Mouse (Mus musculus) CD8-positive naive resting alpha-beta T cell, adult 2 months (primary cell): ENCODE measurements around the gene Cyp3a11.
"Not testable (repeated sequence)": the region's sequence is repeated elsewhere in the genome, so short reads cannot be mapped to it uniquely, and the experiment has no call there.

Experiments
- DNase-seq, 2 experiments: peaks; one replicate each; pipeline ENCODE4 v3.0.0; 2022; ENCODE audit warnings: low read depth in 2 of 2, low spot score in 2 of 2

The Cyp3a11 gene

DNA sequence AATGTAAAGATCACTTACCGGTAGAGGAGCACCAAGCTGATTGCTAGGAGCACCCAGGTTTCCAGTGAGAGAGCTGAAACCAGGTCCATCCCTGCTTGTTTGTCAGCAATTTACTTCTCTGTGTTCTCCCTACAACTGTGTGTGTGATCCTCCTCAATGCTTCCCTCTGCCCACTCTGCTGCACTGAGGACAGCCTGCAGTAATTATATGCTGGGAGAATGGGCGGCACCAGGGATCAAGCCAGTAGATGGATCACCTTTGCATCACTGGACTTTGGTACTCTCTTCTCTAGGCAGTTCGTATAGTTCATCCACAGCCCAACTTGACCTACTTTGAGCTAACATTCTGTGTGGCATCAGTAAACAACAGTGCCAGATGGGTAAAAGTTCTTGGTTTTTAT is at the start of gene Cyp3a11:
TSS of gene Cyp3a11 (minus strand) at position 277 of the 400 bp plus-strand sequence.
- DNase-seq: no peak

DNA sequence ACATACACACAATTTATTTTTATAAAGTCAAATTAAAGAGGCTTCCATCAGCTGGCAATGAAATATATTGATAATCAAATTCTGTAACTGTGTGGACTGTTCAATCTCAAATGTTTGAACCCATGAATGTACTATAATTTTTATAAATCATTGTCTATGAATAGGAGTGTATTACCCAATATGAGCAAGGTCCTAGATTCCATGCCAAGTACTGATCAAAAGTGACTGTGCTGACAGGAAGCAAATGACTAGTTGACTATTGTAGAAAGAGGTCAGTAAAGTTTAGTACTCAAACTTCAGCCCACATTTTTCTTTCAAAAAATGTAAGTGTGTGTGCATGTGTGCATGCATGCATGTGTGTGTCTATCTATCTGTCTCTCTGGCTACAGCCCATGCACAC is 33.1 kb upstream of the Cyp3a11 start:
- no peak for DNase-seq

DNA sequence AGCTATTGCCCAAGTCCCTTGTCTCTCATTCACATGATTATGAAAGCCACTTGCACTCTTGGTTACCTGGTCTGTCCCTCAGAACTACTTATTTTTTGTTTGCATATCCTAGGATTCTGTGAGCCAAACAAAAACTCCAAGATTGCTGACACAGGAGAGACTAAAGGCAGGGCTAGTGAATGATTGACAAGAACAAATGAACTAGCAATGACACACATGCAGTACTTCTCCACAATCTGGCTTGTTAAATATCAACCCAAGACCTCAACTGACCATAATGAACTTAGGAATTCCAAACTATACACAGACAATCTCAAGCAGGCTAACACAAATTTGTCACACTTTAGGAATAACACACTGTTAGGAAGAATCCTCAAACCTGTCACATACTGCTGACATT is 32.0 kb upstream of the Cyp3a11 start:
- no peak for DNase-seq

DNA sequence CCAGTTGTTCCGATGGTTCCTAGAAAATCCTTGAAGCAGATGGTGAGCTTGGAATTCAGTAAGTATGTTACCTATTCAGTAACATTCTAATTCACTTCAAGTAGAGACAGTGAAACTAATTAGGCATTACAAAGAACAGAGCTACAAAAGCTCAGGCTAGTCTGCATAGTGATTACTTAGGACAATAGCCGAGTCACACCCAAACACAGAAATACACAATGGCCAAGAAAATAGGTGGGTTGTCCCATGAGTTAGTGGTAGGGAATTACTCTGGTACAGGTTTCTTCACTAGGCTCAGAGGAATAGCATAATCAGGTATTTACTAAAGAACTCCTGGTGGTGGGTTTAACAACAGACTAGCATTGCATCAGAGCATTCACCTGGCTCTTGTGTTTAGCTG is 27.2 kb upstream of the Cyp3a11 start:
- DNase-seq: not testable (repeated sequence)

DNA sequence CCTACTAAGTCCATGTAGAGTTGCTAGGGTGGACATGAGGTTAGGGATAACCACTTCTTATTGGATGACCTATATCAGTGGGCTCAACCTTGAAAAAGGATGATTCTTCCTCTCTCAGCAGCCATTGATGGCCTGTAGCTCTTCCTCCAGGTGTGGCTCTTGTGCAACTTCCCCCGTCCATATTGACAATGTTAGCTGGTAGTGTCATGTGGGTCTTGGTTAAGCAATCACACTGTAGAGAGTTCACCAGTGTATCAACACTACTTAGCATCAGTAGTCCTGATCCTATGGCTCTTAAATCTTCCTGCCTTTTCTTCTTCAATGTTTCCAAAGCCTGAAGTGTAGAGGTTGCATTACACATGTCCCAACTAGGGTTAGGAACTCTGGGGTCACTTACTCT is 24.8 kb upstream of the Cyp3a11 start:
- no peak for DNase-seq

DNA sequence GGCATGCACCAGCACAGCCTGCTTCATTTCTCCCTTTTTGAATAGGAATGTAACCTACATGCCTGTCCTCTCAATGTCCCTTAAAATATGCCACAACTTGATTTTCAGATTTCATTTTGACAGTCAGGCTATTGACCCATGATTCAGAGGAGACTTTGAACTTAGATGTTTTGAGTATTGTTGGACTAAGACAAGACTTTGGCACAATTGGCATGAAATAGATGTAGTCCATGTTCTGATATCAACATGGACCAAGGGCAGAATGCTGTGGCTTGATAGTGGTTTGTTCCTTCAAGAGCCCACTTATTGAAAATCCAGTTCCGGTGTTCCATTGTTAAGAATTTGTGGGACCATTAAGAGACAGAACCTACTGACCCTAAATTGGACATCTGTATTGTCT is 23.6 kb upstream of the Cyp3a11 start:
- DNase-seq: no peak

DNA sequence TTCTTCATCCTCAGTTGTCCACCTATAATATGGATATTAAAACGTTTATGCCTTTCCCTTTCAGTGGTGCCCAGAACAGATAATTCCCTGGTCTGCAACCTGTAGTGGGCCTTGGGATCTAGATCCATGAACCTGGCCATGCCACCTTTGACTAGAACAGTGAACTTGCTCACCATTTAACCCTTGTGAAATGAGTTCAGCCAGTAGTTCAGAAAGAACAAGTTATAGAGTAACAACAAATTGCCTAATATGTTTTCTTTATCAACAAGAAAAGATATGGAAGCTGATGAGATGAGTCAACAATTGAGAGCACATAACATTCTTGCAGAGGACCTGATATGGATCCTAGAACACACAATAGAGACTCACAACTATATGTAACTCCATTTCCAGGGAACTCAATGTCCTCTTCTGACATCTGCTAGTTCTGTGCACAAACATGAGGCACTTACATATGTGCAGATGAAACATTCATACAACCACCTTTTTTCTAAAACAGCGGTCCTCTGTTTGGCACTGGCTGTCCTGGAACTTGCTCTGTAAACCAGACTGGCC is 20.7 kb upstream of the Cyp3a11 start:
- no peak for DNase-seq

DNA sequence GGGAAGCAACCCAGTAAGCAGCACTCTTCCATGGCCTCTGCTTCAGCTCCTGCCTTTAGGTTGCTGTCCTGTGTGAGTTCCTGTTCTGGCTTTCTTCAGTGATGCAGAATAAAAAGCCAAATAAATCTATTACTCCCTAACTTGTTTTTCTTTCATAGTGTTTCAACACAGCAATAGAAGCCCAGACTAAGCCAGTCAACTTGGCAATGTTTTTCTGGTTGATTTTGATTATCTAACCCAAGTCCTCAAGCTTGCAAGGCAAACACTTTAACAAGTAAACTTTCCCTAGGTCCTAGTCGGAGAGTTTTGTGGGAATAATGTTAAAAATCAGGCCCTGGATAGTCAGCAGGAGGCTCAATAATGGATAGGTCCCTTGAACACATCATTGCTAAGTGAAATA is 17.5 kb upstream of the Cyp3a11 start:
- no peak for DNase-seq

DNA sequence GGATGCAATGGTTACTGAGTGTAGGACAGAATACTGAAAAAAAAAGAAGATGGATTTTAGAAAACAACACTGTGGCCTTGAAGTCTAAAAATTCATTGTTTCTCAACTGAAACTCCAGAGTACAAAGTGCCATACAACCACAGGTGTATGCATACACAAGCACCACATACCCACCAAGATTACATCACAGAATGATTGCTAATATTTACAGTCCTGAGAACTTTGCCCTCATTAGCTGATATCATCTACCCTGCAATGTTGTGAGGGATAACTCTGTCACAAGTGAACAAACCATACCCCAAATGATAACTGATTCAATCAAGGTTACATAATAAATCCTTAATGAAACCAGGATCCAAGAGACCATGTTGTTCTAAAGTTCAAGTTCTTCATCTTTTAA is 1.4 kb upstream of the Cyp3a11 start:
- no peak for DNase-seq

DNA sequence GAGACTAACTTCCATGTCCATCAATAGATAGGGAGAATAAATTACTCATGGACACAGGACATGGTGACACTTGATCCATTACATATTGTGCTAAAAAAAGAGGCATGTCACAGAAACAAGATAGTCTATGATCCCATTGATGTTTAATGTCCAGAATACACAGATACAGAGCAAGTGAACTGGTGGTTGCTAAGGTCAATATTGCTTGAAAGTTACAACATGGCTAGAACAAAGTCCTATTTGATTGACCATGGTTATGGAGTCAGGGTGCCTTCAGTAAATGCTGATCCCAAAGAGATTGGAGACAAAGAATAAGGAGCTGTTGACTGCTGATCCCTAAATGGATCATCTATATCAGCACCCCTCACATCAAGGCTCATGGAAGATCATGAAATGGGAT is 12.3 kb downstream of the Cyp3a11 start:
- not testable (repeated sequence) for DNase-seq

DNA sequence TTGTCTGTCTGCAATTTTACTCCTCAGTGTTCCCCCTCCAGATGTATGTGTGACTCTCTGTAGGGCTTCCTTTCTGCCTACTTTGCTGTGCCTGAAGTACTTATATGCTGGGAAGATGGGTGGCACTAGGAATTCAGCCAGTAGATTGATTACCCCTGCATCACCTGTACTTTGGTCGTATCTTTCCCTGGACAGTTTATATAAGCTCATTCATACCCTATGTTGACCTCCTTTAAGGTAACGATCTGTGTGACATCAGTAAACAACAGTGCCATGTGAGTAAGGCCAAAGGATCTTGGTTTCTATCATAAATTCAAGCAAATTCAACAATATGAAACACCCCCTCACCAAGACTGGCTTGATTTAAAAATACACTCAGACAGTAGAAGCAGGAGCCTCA is 74.0 kb downstream of the Cyp3a11 start, which contains the start of gene Cyp3a44:
TSS of gene Cyp3a44 (minus strand) at position 79 of the 400 bp plus-strand sequence.
- DNase-seq: not testable (repeated sequence)
